Mouse (Mus musculus) MEL (cell line): Measurements from ENCODE around the gene Paxbp1.

Experiments used
- CTCF ChIP-seq, 3 experiments: IDR thresholded peaks in 2 of 3; conservative IDR thresholded peaks in 1 of 3; 2 replicates each; pipeline ENCODE4 v1.5.1; 2011 to 2012; ENCODE audit warnings: low read length in 3 of 3, low read depth in 2 of 3, mild to moderate bottlenecking in 2 of 3, improper control_type of control experiment in 1 of 3, inconsistent platforms in 1 of 3, mixed read lengths in 1 of 3, moderate library complexity in 1 of 3; ENCODE audit not compliant: control insufficient read depth in 1 of 3, insufficient read depth in 1 of 3, poor library complexity in 1 of 3, severe bottlenecking in 1 of 3
- E2F4 ChIP-seq: IDR thresholded peaks from 2 replicates; pipeline ENCODE4 v1.6.1; 2011; ENCODE audit warnings: low read depth, low read length, improper control_type of control experiment, borderline replicate concordance
- EP300 ChIP-seq, 2 experiments: IDR thresholded peaks; 2 replicates each; pipeline ENCODE4 v1.6.1; 2011; ENCODE audit warnings: improper control_type of control experiment in 2 of 2, low read length in 2 of 2, low read depth in 1 of 2, mild to moderate bottlenecking in 1 of 2
- ETS1 ChIP-seq: IDR thresholded peaks from 2 replicates; pipeline ENCODE4 v1.6.1; 2012; ENCODE audit warnings: low read depth, mild to moderate bottlenecking, inconsistent platforms, low read length, improper control_type of control experiment, moderate library complexity
- KAT2A ChIP-seq: conservative IDR thresholded peaks from 2 replicates; pipeline ENCODE4 v1.6.1; 2012; ENCODE audit warnings: low read depth, low read length, improper control_type of control experiment, inconsistent platforms
- MAZ ChIP-seq: IDR thresholded peaks from 2 replicates; pipeline ENCODE4 v1.6.1; 2012; ENCODE audit warnings: low read depth, mild to moderate bottlenecking, inconsistent platforms, low read length, improper control_type of control experiment
- MXI1 ChIP-seq: IDR thresholded peaks from 2 replicates; pipeline ENCODE4 v1.6.1; 2011; ENCODE audit warnings: mild to moderate bottlenecking, low read depth, low read length, improper control_type of control experiment
- NRF1 ChIP-seq: IDR thresholded peaks from 2 replicates; pipeline ENCODE4 v1.6.1; 2014; ENCODE audit warnings: low read depth, mild to moderate bottlenecking, inconsistent platforms, low read length, improper control_type of control experiment, moderate library complexity; ENCODE audit not compliant: poor library complexity, insufficient read depth, severe bottlenecking
- POLR2A ChIP-seq, 2 experiments: IDR thresholded peaks; 2 replicates each; pipeline ENCODE4 v1.6.1; 2011 to 2012; ENCODE audit warnings: low read length in 2 of 2, mild to moderate bottlenecking in 2 of 2, control low read depth in 1 of 2, improper control_type of control experiment in 1 of 2, low read depth in 1 of 2, moderate library complexity in 1 of 2; ENCODE audit not compliant: control insufficient read depth in 1 of 2, insufficient read depth in 1 of 2, poor library complexity in 1 of 2
- UBTF ChIP-seq: IDR thresholded peaks from 2 replicates; pipeline ENCODE4 v1.6.1; 2012; ENCODE audit warnings: low read depth, mild to moderate bottlenecking, inconsistent platforms, low read length, improper control_type of control experiment, moderate library complexity, borderline replicate concordance; ENCODE audit not compliant: insufficient read depth
- ZC3H11A ChIP-seq: IDR thresholded peaks from 2 replicates; pipeline ENCODE4 v1.6.1; 2012; ENCODE audit warnings: low read depth, mild to moderate bottlenecking, inconsistent platforms, low read length, improper control_type of control experiment

- TF ChIP-seq E2F4 (no peak), UBTF (no peak), POLR2A (IDR thresholded peaks at IDR 0.05; ENCODE audit: control insufficient read depth in 1 of 2, insufficient read depth in 1 of 2, low read depth in 1 of 2, low read length in 2 of 2, poor library complexity in 1 of 2) (peak in 1 of 2 experiments; percentile 73; a peak in 2 of 4 replicates), KAT2A (no peak), EP300 (IDR thresholded peaks at IDR 0.05; ENCODE audit: low read depth in 1 of 2, low read length in 2 of 2) (no peak), ETS1 (no peak), ZC3H11A (no peak), CTCF (IDR thresholded peaks at IDR 0.05 in 2 of 3, conservative IDR thresholded peaks at IDR 0.05 in 1 of 3; ENCODE audit: control insufficient read depth in 1 of 3, insufficient read depth in 1 of 3, low read depth in 2 of 3, low read length in 3 of 3, poor library complexity in 1 of 3, severe bottlenecking in 1 of 3) (no peak), NRF1 (no peak), MXI1 (no peak), MAZ (no peak)
These were observed 33.7 kb downstream of the Paxbp1 start for GRCm38 (mm10) chr16:91010581-91011020.
